ENCODE assay signal across 9 mouse cellular contexts in genomic region chr13:51756563-51756962, GRCm38 (mm10). TPM values are rescaled to one million over a fixed set of nuclear protein-coding genes. Genes with fewer than 3 reads are reported as not detected.
DNase-seq lines count a peak whose midpoint lies in the region; ATAC-seq and TF ChIP-seq lines count a peak whose summit lies in the region.
"Had no signal": no experiment of that assay in that cellular context is flagged by ENCODE, and none has a peak within 500 bp of the region (broad histone marks: within the 10 kb centered on the region; RNA-seq: fewer than 3 reads in every experiment).

No protein-coding gene starts in this region.

- no peak overlapping the region for H3K4me3 ChIP-seq in liver, embryonic 13.5 days (replicated peaks)
- peak overlapping the region; percentile 24 for H3K4me3 ChIP-seq in thymus, adult 2 months (ENCODE audit: control insufficient read depth, insufficient read depth, low read length)
- no peak overlapping the region for H3K4me3 ChIP-seq in kidney, embryonic 14.5 days (ENCODE audit: low read length)
- H3K4me3 ChIP-seq in hindbrain, embryonic 11.5 days (ENCODE audit: low read depth, low read length), result no peak overlapping the region
- H3K4me3 ChIP-seq: erythroblast, embryonic 14.5 days had no signal

- TF ChIP-seq CTCF in thymus, adult 2 months (IDR thresholded peaks at IDR 0.05; ENCODE audit: borderline replicate concordance, control insufficient read depth, extremely low read depth, insufficient read depth, low read length, poor library complexity), result no peak

- H3K27ac ChIP-seq in liver, embryonic 13.5 days, result peak overlapping the region; percentile 79
- H3K27ac ChIP-seq in thymus, adult 2 months (ENCODE audit: control insufficient read depth, insufficient read depth, low read length), result peak overlapping the region; percentile 98
- H3K27ac ChIP-seq in kidney, embryonic 14.5 days (ENCODE audit: low read depth, low read length), result no peak overlapping the region
- no peak overlapping the region for H3K27ac ChIP-seq in hindbrain, embryonic 11.5 days (ENCODE audit: low read depth, low read length)

- H3K4me1 ChIP-seq in liver, embryonic 13.5 days (replicated peaks), result peaks cover 70% of the 10 kb centered on the region
- peaks cover 87% of the 10 kb centered on the region for H3K4me1 ChIP-seq in thymus, adult 2 months (replicated peaks; ENCODE audit: control insufficient read depth, insufficient read depth, low read length)
- H3K4me1 ChIP-seq in kidney, embryonic 14.5 days (ENCODE audit: control insufficient read depth, insufficient read depth, low read length), result peaks cover 37% of the 10 kb centered on the region
- peaks cover 25% of the 10 kb centered on the region for H3K4me1 ChIP-seq in hindbrain, embryonic 11.5 days (replicated peaks; ENCODE audit: control insufficient read depth, insufficient read depth, low read length)

- H3K9ac ChIP-seq in liver, embryonic 13.5 days, result peak overlapping the region; percentile 49
- no peak overlapping the region for H3K9ac ChIP-seq in kidney, embryonic 14.5 days (ENCODE audit: low read depth, low read length)
- no peak overlapping the region for H3K9ac ChIP-seq in hindbrain, embryonic 11.5 days (ENCODE audit: low read depth, low read length)

- no peaks in the 10 kb centered on the region for H3K9me3 ChIP-seq in liver, embryonic 13.5 days (replicated peaks)
- H3K9me3 ChIP-seq in kidney, embryonic 14.5 days (ENCODE audit: control insufficient read depth, low read length), result no peaks in the 10 kb centered on the region
- H3K9me3 ChIP-seq in hindbrain, embryonic 11.5 days (ENCODE audit: control insufficient read depth, low read length), result no peaks in the 10 kb centered on the region

- peak; percentile 47 to 58 for DNase-seq in lung, adult 18-20 months
- DNase-seq in lung, postnatal 14 days, result no peak
- DNase-seq in brain, adult 2 months (ENCODE audit: low read depth, low spot score), result peak; percentile 38
- no peak for DNase-seq in liver, embryonic 13.5 days
- DNase-seq in thymus, adult 2 months, result peak; percentile 61
- no peak for DNase-seq in kidney, adult 8-10 months
- DNase-seq in hindbrain, embryonic 11.5 days (ENCODE audit: low spot score), result no peak

- ATAC-seq in liver, embryonic 13.5 days (ENCODE audit: low read depth), result peak; percentile 82
- ATAC-seq in kidney, embryonic 14.5 days (ENCODE audit: low FRiP score, low TSS enrichment), result no peak
- no peak for ATAC-seq in hindbrain, embryonic 11.5 days (ENCODE audit: low FRiP score)

- peak overlapping the region; percentile 19; the same call in 1 of the 2 replicates for H3K4me2 ChIP-seq in liver, embryonic 13.5 days
- H3K4me2 ChIP-seq in kidney, embryonic 14.5 days (replicated peaks; ENCODE audit: low read depth, low read length), result no peak overlapping the region
- no peak overlapping the region for H3K4me2 ChIP-seq in hindbrain, embryonic 11.5 days (replicated peaks; ENCODE audit: low read depth, low read length)

- 8% methylated on average over 3 of the region's 3 CpGs for WGBS in liver, embryonic 13.5 days (ENCODE audit: insufficient replicate concordance)
- 6% methylated on average over 3 of the region's 3 CpGs for WGBS in thymus, adult 2 months
- 55% methylated on average over 3 of the region's 3 CpGs for WGBS in kidney, embryonic 14.5 days
- 58% methylated on average over 3 of the region's 3 CpGs for WGBS in hindbrain, embryonic 11.5 days

- H3K27me3 ChIP-seq in liver, embryonic 13.5 days, result no peaks in the 10 kb centered on the region
- H3K27me3 ChIP-seq in thymus, adult 2 months (ENCODE audit: control insufficient read depth, insufficient read depth, low read length), result no peaks in the 10 kb centered on the region
- no peaks in the 10 kb centered on the region for H3K27me3 ChIP-seq in kidney, embryonic 14.5 days (ENCODE audit: control insufficient read depth, insufficient read depth, low read length)
- no peaks in the 10 kb centered on the region for H3K27me3 ChIP-seq in hindbrain, embryonic 11.5 days (ENCODE audit: control insufficient read depth, insufficient read depth, low read length)

- peak; percentile 28; the same call in 1 of the 2 replicates for TF ChIP-seq POLR2A in thymus, adult 2 months (IDR thresholded peaks at IDR 0.05; ENCODE audit: control insufficient read depth, extremely low read depth, insufficient read depth, low read length, poor library complexity)

- no peaks in the 10 kb centered on the region for H3K36me3 ChIP-seq in liver, embryonic 13.5 days
- H3K36me3 ChIP-seq in thymus, adult 2 months (ENCODE audit: control insufficient read depth, insufficient read depth, low read length), result no peaks in the 10 kb centered on the region
- no peaks in the 10 kb centered on the region for H3K36me3 ChIP-seq in kidney, embryonic 14.5 days (ENCODE audit: control insufficient read depth, insufficient read depth, low read length)
- H3K36me3 ChIP-seq in hindbrain, embryonic 11.5 days (ENCODE audit: control insufficient read depth, insufficient read depth, low read length), result no peaks in the 10 kb centered on the region

RNA-seq across cellular contexts. Expression of gene Sema4d, which starts 37.0 kb away (rescaled TPM):
- 6.0 and 7.6 TPM in 2 replicates for polyA plus RNA-seq in liver, embryonic 13.5 days (2015; fragmentation: Nextera tagmentation; extraction: Ambion mirVana)
- polyA plus RNA-seq in thymus, adult 2 months (2012; rRNA removed), result 156 and 182 TPM in 2 replicates
- polyA plus RNA-seq in kidney, embryonic 14.5 days (2014; fragmentation: Nextera tagmentation; extraction: Ambion mirVana), result 11.3 and 20.2 TPM in 2 replicates
- 3.9 and 5.2 TPM in 2 replicates for polyA plus RNA-seq in hindbrain, embryonic 11.5 days (2014; fragmentation: Nextera tagmentation; extraction: Ambion mirVana)

Comparison
In these comparisons a context has a peak if more than half of its experiments do, and no peak if none do; other contexts are left out.
1. DNase-seq: peak in lung, adult 18-20 months (2 of 2), brain, adult 2 months (single experiment) and thymus, adult 2 months (single experiment); none in lung, postnatal 14 days (single experiment), liver, embryonic 13.5 days (single experiment), kidney, adult 8-10 months (0 of 2) and hindbrain, embryonic 11.5 days (single experiment).
2. H3K27ac ChIP-seq: peak in liver, embryonic 13.5 days (single experiment) and thymus, adult 2 months (single experiment); none in kidney, embryonic 14.5 days (single experiment) and hindbrain, embryonic 11.5 days (single experiment).